Mouse (Mus musculus) midbrain, postnatal 0 days (tissue): Measurements from ENCODE around the gene Lrrc41. TPM values are rescaled to one million over a fixed set of nuclear protein-coding genes. Genes with fewer than 3 reads are reported as not detected.

Experiments used
- ATAC-seq: fragments of 200-750 bp; cut with Nextera tagmentation; 2 replicates; pipeline ENCODE4 v1.8.0; 2017; ENCODE audit warnings: moderate number of reproducible peaks, mild to moderate bottlenecking, moderate TSS enrichment, moderate library complexity; ENCODE audit not compliant: low FRiP score
- DNase-seq: peaks from one replicate; pipeline ENCODE4 v3.0.0-alpha.2; 2015; ENCODE audit warnings: low spot score
- H3K27ac ChIP-seq: fragments of 300-500 bp; sonication (generic); 2 replicates; pipeline ENCODE4 v1.5.1; 2014; ENCODE audit warnings: low read depth, mild to moderate bottlenecking, low read length, mixed read lengths
- H3K27me3 ChIP-seq: fragments of 300-500 bp; sonication (generic); 2 replicates; pipeline ENCODE4 v1.6.1; 2014; ENCODE audit warnings: low read length, control low read depth, mixed read lengths; ENCODE audit not compliant: insufficient read depth
- H3K36me3 ChIP-seq: fragments of 300-500 bp; sonication (generic); 2 replicates; pipeline ENCODE4 v1.6.1; 2014; ENCODE audit warnings: low read length, control low read depth, mixed read lengths; ENCODE audit not compliant: insufficient read depth
- H3K4me1 ChIP-seq: fragments of 300-500 bp; sonication (generic); 2 replicates; pipeline ENCODE4 v1.6.1; 2014; ENCODE audit warnings: mild to moderate bottlenecking, control low read depth, antibody characterized with exemption, low read length, mixed read lengths; ENCODE audit not compliant: insufficient read depth
- H3K4me2 ChIP-seq: fragments of 300-500 bp; sonication (generic); 2 replicates; pipeline ENCODE4 v1.6.1; 2014; ENCODE audit warnings: low read depth, mild to moderate bottlenecking, low read length, mixed read lengths; ENCODE audit not compliant: poor library complexity, severe bottlenecking
- H3K4me3 ChIP-seq: fragments of 300-500 bp; sonication (generic); 2 replicates; pipeline ENCODE4 v1.5.1; 2014; ENCODE audit warnings: low read depth, mild to moderate bottlenecking, low read length, moderate library complexity
- H3K9ac ChIP-seq: fragments of 300-500 bp; sonication (generic); replicated peaks from 2 replicates; pipeline ENCODE4 v1.6.1; 2014; ENCODE audit warnings: mild to moderate bottlenecking, low read length, moderate library complexity, mixed read lengths; ENCODE audit not compliant: poor library complexity, severe bottlenecking
- H3K9me3 ChIP-seq: fragments of 300-500 bp; sonication (generic); 2 replicates; pipeline ENCODE4 v1.6.1; 2016; ENCODE audit warnings: low read length, control low read depth
- CTCF ChIP-seq: IDR thresholded peaks from 2 replicates; pipeline ENCODE4 v1.5.1; 2016; ENCODE audit warnings: antibody characterized with exemption, mild to moderate bottlenecking
- WGBS: fragments of 180-500 bp; shearing (Covaris S2); extraction: QIAGEN DNeasy Blood & Tissue Kit; methylation state at CpG from one replicate; pipeline ENCODE4 v1.1.7; 2014; 5-methylcytosine and 5-hydroxymethylcytosine counted together
- polyA plus RNA-seq: library from polyadenylated mRNA; unstranded; fragments of >200 nt; fragmentation: Nextera tagmentation; extraction: Ambion mirVana; gene quantifications from 2 replicates; pipeline ENCODE4 v1.2.1, GENCODE M21; 2015
- total RNA-seq: library from RNA; depleted of rRNA; stranded (reverse); fragments of >200 nt; gene quantifications from 2 replicates; pipeline ENCODE4 v1.2.3, GENCODE M21; 2014; rRNA removed

Lrrc41 gene
- 103 and 129 TPM in 2 replicates for total RNA-seq
- polyA plus RNA-seq: 70.0 and 71.6 TPM in 2 replicates

- H3K27me3 ChIP-seq: no peaks in the 10 kb centered on the region
- peak within 1 kb of the TSS; percentile 91 for H3K27ac ChIP-seq
- under 1% methylated on average over 55 of the region's 55 CpGs for WGBS
- H3K9me3 ChIP-seq: no peaks in the 10 kb centered on the region
- DNase-seq (peak; percentile 97), ATAC-seq (peak; percentile 94)
- peak within 1 kb of the TSS; percentile 94 for H3K4me2 ChIP-seq
- peak within 1 kb of the TSS; percentile 97 for H3K9ac ChIP-seq
- H3K4me1 ChIP-seq: peaks cover 22% of the 10 kb centered on the region
- peak; percentile 36 for TF ChIP-seq CTCF
- no peaks in the 10 kb centered on the region; the same call in 1 of the 2 replicates for H3K36me3 ChIP-seq
- H3K4me3 ChIP-seq: peak within 1 kb of the TSS; percentile 99
Observed at GRCm38 (mm10) chr4:116074861-116075620, at the start of gene Lrrc41, which contains the start of gene Uqcrh. Gene Lrrc41, plus strand, starts transcription at chr4:116075269. Gene Uqcrh, minus strand, starts transcription at chr4:116075071.

GRCm38 (mm10) chr4:116032906-116033305, 42.2 kb upstream of the Lrrc41 start:
- no peak overlapping the region for H3K4me3 ChIP-seq

GRCm38 (mm10) chr4:116033374-116033773, 41.7 kb upstream of the Lrrc41 start:
- Histone ChIP-seq H3K9me3 (no peaks in the 10 kb centered on the region), H3K9ac (no peak overlapping the region), H3K36me3 (0 out of 2 replicates have a peak, but pooled peaks cover 6% of the 10 kb centered on the region), H3K4me2 (no peak overlapping the region), H3K27ac (no peak overlapping the region), H3K4me1 (no peaks in the 10 kb centered on the region), H3K4me3 (no peak overlapping the region), H3K27me3 (no peaks in the 10 kb centered on the region)
- no peak for DNase-seq
- 95% methylated on average over 5 of the region's 5 CpGs for WGBS
- TF ChIP-seq CTCF: no peak
- ATAC-seq: no peak

More at GRCm38 (mm10) chr4:116032906-116033305, 42.2 kb upstream of the Lrrc41 start:
- H3K4me1 ChIP-seq: no peaks in the 10 kb centered on the region
- no peaks in the 10 kb centered on the region for H3K9me3 ChIP-seq
- TF ChIP-seq CTCF: no peak
- no peaks in the 10 kb centered on the region for H3K27me3 ChIP-seq
- H3K36me3 ChIP-seq: 0 out of 2 replicates have a peak, but pooled peaks cover 6% of the 10 kb centered on the region
- no peak overlapping the region for H3K27ac ChIP-seq
- no peak overlapping the region for H3K9ac ChIP-seq
- no peak overlapping the region for H3K4me2 ChIP-seq
- WGBS: 88% methylated on average over 9 of the region's 9 CpGs
- no peak for ATAC-seq
- DNase-seq: no peak

GRCm38 (mm10) chr4:116040466-116040865, 34.6 kb upstream of the Lrrc41 start:
- Histone ChIP-seq H3K27ac (no peak overlapping the region), H3K36me3 (no peaks in the 10 kb centered on the region), H3K4me1 (no peaks in the 10 kb centered on the region), H3K9me3 (no peaks in the 10 kb centered on the region), H3K27me3 (no peaks in the 10 kb centered on the region), H3K4me3 (no peak overlapping the region), H3K9ac (no peak overlapping the region), H3K4me2 (no peak overlapping the region)
- 97% methylated on average over 2 of the region's 2 CpGs for WGBS
- DNase-seq (no peak), ATAC-seq (no peak)
- no peak for TF ChIP-seq CTCF

- 80% methylated on average over 3 of the region's 3 CpGs for WGBS
- H3K4me1 ChIP-seq: no peaks in the 10 kb centered on the region
- H3K4me3 ChIP-seq: no peak overlapping the region
- H3K36me3 ChIP-seq: no peaks in the 10 kb centered on the region
- H3K9ac ChIP-seq: no peak overlapping the region
- H3K27ac ChIP-seq: no peak overlapping the region
- H3K4me2 ChIP-seq: no peak overlapping the region
- ATAC-seq (no peak), DNase-seq (no peak)
- TF ChIP-seq CTCF: no peak
- H3K9me3 ChIP-seq: no peaks in the 10 kb centered on the region
- no peaks in the 10 kb centered on the region for H3K27me3 ChIP-seq
Observed at GRCm38 (mm10) chr4:116042186-116042585, 32.9 kb upstream of the Lrrc41 start.

- H3K4me2 ChIP-seq: no peak overlapping the region
- H3K9me3 ChIP-seq: no peaks in the 10 kb centered on the region
- no peak overlapping the region for H3K27ac ChIP-seq
- 90% methylated on average over 2 of the region's 2 CpGs for WGBS
- no peaks in the 10 kb centered on the region for H3K27me3 ChIP-seq
- no peak overlapping the region for H3K4me3 ChIP-seq
- H3K9ac ChIP-seq: no peak overlapping the region
- H3K4me1 ChIP-seq: no peaks in the 10 kb centered on the region
- no peaks in the 10 kb centered on the region for H3K36me3 ChIP-seq
- no peak for TF ChIP-seq CTCF
- no peak for ATAC-seq
- DNase-seq: no peak
Observed at GRCm38 (mm10) chr4:116046604-116047003, 28.5 kb upstream of the Lrrc41 start.
